Mouse (Mus musculus) hindbrain, embryonic 11.5 days (tissue): ENCODE measurements around the gene Nelfa. TPM values are rescaled to one million over a fixed set of nuclear protein-coding genes. Genes with fewer than 3 reads are reported as not detected.
"Not testable (repeated sequence)": the region's sequence is repeated elsewhere in the genome, so short reads cannot be mapped to it uniquely, and the experiment has no call there.

Experiments used
- ATAC-seq: fragments of 200-750 bp; cut with Nextera tagmentation; 2 replicates; pipeline ENCODE4 v1.8.0; 2017; ENCODE audit warnings: mild to moderate bottlenecking, moderate TSS enrichment, moderate library complexity; ENCODE audit not compliant: low FRiP score
- DNase-seq: peaks from one replicate; pipeline ENCODE4 v3.0.0-alpha.2; 2015; ENCODE audit warnings: low spot score
- H3K27ac ChIP-seq: fragments of 300-500 bp; sonication (generic); 2 replicates; pipeline ENCODE4 v1.5.1; 2014; ENCODE audit warnings: mild to moderate bottlenecking, low read depth, low read length
- H3K27me3 ChIP-seq: fragments of 300-500 bp; sonication (generic); 2 replicates; pipeline ENCODE4 v1.6.1; 2014; ENCODE audit warnings: mild to moderate bottlenecking, low read length, moderate library complexity, mixed read lengths; ENCODE audit not compliant: control insufficient read depth, insufficient read depth
- H3K36me3 ChIP-seq: fragments of 300-500 bp; sonication (generic); 2 replicates; pipeline ENCODE4 v1.6.1; 2014; ENCODE audit warnings: mild to moderate bottlenecking, low read length, moderate library complexity, mixed read lengths; ENCODE audit not compliant: control insufficient read depth, insufficient read depth
- H3K4me1 ChIP-seq: fragments of 300-500 bp; sonication (generic); replicated peaks from 2 replicates; pipeline ENCODE4 v1.6.1; 2014; ENCODE audit warnings: low read length, mixed read lengths; ENCODE audit not compliant: control insufficient read depth, insufficient read depth
- H3K4me2 ChIP-seq: fragments of 300-500 bp; sonication (generic); replicated peaks from 2 replicates; pipeline ENCODE4 v1.6.1; 2014; ENCODE audit warnings: mild to moderate bottlenecking, low read depth, low read length
- H3K4me3 ChIP-seq: fragments of 300-500 bp; sonication (generic); 2 replicates; pipeline ENCODE4 v1.5.1; 2014; ENCODE audit warnings: low read depth, low read length
- H3K9ac ChIP-seq: fragments of 300-500 bp; sonication (generic); 2 replicates; pipeline ENCODE4 v1.6.1; 2014; ENCODE audit warnings: low read depth, low read length
- H3K9me3 ChIP-seq: fragments of 300-500 bp; sonication (generic); 2 replicates; pipeline ENCODE4 v1.6.1; 2016; ENCODE audit warnings: low read length; ENCODE audit not compliant: control insufficient read depth
- WGBS: fragments of 180-500 bp; shearing (Covaris S2); extraction: QIAGEN DNeasy Blood & Tissue Kit; methylation state at CpG from one replicate; pipeline ENCODE4 v1.1.7; 2014; 5-methylcytosine and 5-hydroxymethylcytosine counted together
- polyA plus RNA-seq: library from polyadenylated mRNA; unstranded; fragments of >200 nt; fragmentation: Nextera tagmentation; extraction: Ambion mirVana; gene quantifications from 2 replicates; pipeline ENCODE4 v1.2.1, GENCODE M21; 2014

Nelfa gene
- polyA plus RNA-seq, 1 experiment from 2014 or later: 45.9 TPM

DNA sequence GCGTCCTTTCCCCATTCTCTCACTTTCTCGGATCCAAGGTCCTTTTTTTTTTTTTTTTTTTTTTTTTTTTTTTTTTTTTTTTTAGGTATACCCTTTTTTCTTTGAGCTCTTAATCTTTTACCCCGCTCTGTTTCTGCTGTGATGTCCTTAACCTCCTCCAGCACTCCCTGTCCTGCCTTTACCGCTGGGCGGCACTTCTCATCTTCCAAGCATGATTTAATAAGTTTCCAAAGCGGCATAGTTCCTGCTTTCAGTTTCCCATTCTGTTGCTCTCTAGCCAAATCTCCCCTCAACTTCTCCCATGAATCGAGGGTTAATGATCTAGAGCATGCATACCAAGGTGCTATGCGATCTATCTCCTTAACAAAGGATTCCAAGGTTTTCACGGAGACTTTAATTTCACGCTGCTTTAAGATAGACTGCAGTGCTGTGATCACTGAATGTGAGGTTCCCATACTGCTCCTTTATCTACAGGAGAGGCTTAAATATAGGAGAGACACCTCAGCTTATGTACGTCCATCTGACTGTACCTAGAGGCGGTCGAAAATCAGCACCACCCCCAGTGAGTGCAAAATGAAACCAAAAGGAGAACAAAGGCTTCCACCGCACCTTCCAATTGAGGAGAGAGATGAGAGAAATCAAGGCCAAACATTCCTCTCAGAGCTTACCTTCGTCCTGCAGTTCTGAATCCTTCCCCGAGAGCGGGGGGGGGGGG, 17.4 kb upstream of the Nelfa start:
- Histone ChIP-seq H3K36me3 (no peaks in the 10 kb centered on the region), H3K9ac (no peak overlapping the region)

DNA sequence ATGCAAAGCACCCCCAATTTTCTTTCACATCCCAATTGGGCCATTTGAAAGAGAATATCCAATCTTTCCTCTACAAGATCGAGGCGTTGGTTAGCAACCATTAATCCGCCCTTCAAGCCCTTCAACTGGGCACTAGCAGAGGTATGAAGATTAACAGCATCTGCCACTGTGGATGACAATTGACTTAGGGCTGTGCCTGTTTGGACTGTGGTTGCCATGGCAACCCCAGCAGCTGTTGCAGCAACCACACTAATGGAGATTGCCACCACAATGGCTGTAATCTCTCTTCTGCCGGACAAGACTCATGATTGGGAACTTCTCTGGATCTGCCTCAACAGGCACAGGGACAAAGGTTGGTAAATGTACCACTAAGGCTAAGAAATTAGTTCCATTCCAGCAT, 12.1 kb upstream of the Nelfa start:
- Histone ChIP-seq H3K4me1 (no peaks in the 10 kb centered on the region), H3K36me3 (no peaks in the 10 kb centered on the region), H3K9me3 (no peaks in the 10 kb centered on the region; the same call in 1 of the 2 replicates), H3K4me3 (no peak overlapping the region), H3K27me3 (no peaks in the 10 kb centered on the region), H3K27ac (no peak overlapping the region), H3K9ac (no peak overlapping the region), H3K4me2 (no peak overlapping the region)
- 77% methylated on average over 4 of the region's 4 CpGs for WGBS
- ATAC-seq (no peak), DNase-seq (peak; percentile 45)

More for the DNA sequence above, 17.4 kb upstream of the Nelfa start:
- DNase-seq (no peak), ATAC-seq (no peak)
- WGBS: 87% methylated on average over 15 of the region's 17 CpGs
- no peaks in the 10 kb centered on the region for H3K4me1 ChIP-seq
- no peaks in the 10 kb centered on the region for H3K9me3 ChIP-seq
- H3K4me2 ChIP-seq: no peak overlapping the region
- no peak overlapping the region for H3K27ac ChIP-seq
- H3K27me3 ChIP-seq: no peaks in the 10 kb centered on the region
- no peak overlapping the region for H3K4me3 ChIP-seq

DNA sequence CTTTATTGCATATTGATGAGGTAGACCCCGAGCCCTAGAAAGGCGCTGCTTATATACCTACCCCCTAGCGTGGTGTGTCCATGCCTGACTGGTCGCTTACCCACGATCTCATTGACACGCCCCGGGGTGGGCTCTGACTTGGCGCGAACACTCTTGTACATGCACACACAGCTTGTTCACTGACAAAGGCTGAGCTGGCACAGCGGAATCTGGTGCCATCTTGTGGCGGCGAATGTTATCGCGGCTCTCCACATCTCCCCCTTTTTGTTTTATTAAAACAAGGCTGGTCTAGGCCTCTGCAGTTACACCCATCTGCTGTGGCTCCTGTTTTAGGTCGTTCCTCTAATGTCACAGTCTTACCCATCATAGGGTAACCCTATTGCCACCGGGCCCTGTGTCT, 10.8 kb upstream of the Nelfa start:
- DNase-seq, H3K4me3 ChIP-seq, H3K36me3 ChIP-seq, H3K27me3 ChIP-seq, H3K4me1 ChIP-seq, ATAC-seq, H3K9me3 ChIP-seq, H3K9ac ChIP-seq, H3K4me2 ChIP-seq, H3K27ac ChIP-seq: not testable (repeated sequence)
- 85% methylated on average over 16 of the region's 16 CpGs for WGBS

DNA sequence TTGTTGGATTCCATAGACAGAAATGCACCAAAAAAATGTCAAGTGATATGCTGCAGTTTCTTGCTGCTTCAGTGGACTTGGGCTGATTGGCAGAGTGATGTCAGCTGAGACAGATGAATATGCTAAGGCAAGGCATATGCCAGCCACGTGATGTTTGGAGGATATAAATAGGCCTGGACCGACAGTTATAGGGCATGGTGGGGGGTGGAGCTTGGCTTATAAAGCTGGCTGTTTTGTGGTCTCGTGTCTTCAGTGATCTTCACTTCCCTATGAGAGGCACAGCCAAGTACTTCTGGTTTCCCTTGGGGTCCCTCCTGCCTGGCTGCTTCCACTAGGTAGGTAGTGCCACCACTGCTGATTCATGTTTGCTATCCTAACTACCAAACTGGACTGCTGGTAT, 2.2 kb upstream of the Nelfa start:
- no peaks in the 10 kb centered on the region for H3K27me3 ChIP-seq
- no peak overlapping the region for H3K9ac ChIP-seq
- H3K27ac ChIP-seq: no peak overlapping the region
- H3K4me1 ChIP-seq: 0 out of 2 replicates have a peak, but pooled peaks cover 2% of the 10 kb centered on the region
- DNase-seq (no peak), ATAC-seq (no peak)
- no peak overlapping the region for H3K4me2 ChIP-seq
- H3K36me3 ChIP-seq: no peaks in the 10 kb centered on the region
- no peak overlapping the region for H3K4me3 ChIP-seq
- H3K9me3 ChIP-seq: no peaks in the 10 kb centered on the region; the same call in 1 of the 2 replicates
- WGBS: 93% methylated on average over 3 of the region's 3 CpGs

DNA sequence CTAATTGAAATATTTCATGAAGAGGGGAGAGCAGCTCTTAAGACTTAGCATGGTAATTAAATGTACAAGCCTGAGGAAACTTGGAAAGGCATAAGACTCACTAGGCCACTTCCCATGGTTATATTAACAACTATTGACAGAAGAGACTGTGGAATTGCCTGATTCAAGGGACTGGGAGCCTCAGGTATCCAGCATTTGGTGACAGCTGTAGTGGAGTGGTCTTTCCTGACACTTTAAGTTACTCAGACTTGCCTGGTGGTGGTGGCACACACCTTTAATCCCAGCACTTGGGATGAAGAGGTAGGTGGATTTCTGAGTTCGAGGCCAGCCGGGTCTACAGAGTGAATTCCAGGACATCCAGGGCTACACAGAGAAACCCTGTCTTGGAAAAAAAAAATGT, 1.0 kb upstream of the Nelfa start:
- no peak overlapping the region for H3K9ac ChIP-seq
- 98% methylated on average over 2 of the region's 2 CpGs for WGBS
- no peaks in the 10 kb centered on the region; the same call in 1 of the 2 replicates for H3K9me3 ChIP-seq

DNA sequence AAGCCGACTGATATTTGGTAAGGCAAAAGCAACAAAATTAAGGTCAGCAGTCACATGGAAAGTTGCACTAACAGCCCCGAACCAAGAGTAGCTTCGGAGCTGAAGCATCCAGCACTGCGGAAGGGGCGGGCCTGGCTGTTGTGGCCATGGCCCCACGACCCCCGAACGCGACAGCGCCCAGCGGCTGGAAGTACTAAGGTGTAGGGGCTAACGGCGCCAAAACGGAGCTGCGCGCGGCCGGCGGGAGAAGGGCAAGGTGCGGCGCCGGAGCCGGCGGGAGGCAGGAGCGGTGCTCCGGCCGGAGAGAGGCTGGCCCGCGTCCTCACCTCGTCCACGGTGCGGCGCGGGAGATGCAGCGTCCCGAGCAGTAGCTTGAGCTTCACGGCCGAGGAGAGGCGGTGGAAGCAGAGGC, 507 bp downstream of the Nelfa start:
- Histone ChIP-seq H3K4me1 (0 out of 2 replicates have a peak, but pooled peaks cover 2% of the 10 kb centered on the region), H3K4me3 (peak overlapping the region; percentile 71), H3K9me3 (no peaks in the 10 kb centered on the region; the same call in 1 of the 2 replicates), H3K27me3 (no peaks in the 10 kb centered on the region), H3K4me2 (peak overlapping the region; percentile 28), H3K27ac (peak overlapping the region; percentile 82), H3K36me3 (no peaks in the 10 kb centered on the region), H3K9ac (peak overlapping the region; percentile 65)
- no peak for DNase-seq
- under 1% methylated on average over 39 of the region's 39 CpGs for WGBS
- peak; percentile 83 for ATAC-seq

More for the DNA sequence above, 1.0 kb upstream of the Nelfa start:
- no peak overlapping the region for H3K4me2 ChIP-seq
- H3K4me1 ChIP-seq: 0 out of 2 replicates have a peak, but pooled peaks cover 2% of the 10 kb centered on the region
- H3K4me3 ChIP-seq: no peak overlapping the region
- H3K27ac ChIP-seq: no peak overlapping the region
- H3K27me3 ChIP-seq: no peaks in the 10 kb centered on the region
- ATAC-seq (no peak), DNase-seq (no peak)
- no peaks in the 10 kb centered on the region for H3K36me3 ChIP-seq

DNA sequence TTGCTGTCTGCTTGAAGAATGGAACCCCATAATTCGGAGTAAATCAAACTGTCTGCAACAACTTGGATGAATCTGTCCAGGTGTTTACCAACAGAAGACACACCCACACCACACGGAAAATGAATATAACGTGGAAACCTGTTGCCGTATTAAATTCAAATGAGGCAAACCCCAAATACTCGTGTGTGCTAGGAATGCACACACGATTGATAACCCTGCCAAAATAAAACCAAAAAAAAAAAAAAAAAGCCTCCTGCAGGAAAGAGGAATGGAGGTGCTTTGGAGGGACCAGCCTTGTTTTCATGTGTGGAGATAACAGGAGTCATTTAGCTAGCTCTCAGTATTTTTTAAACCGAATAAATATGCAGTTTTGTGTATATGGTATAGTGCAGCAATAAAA, 1.3 kb downstream of the Nelfa start:
- Histone ChIP-seq H3K27me3 (no peaks in the 10 kb centered on the region), H3K27ac (no peak overlapping the region), H3K9me3 (no peaks in the 10 kb centered on the region; the same call in 1 of the 2 replicates), H3K9ac (no peak overlapping the region), H3K4me1 (0 out of 2 replicates have a peak, but pooled peaks cover 2% of the 10 kb centered on the region), H3K4me2 (peak overlapping the region; percentile 28; the same call in 1 of the 2 replicates), H3K4me3 (peak overlapping the region; percentile 71), H3K36me3 (peaks cover 3% of the 10 kb centered on the region; the same call in 1 of the 2 replicates)
- no peak for DNase-seq
- no peak for ATAC-seq
- 87% methylated on average over 7 of the region's 7 CpGs for WGBS

DNA sequence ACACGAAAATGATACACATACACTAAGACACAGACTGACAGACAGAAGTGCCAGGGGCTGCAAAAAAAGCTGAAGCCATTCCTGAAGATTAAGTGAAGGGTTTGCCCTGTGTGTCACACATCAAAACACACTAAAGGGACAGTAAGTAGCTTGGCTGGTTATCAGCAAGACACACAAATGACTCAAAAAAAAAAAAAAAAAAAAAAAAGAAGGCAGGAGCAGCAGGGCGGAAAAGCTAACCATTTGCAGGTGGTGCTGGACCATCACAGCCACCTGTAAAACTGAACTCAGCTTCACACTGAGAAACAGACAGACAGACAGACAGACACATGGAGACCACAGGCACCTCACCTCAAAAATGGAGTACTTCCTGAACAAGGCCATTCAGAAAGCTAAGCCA, 2.1 kb downstream of the Nelfa start:
- WGBS: 91% methylated on average over 2 of the region's 2 CpGs
- H3K9ac ChIP-seq: no peak overlapping the region
- no peak overlapping the region for H3K4me3 ChIP-seq
- no peak for ATAC-seq
- no peaks in the 10 kb centered on the region for H3K9me3 ChIP-seq
- H3K4me1 ChIP-seq: 0 out of 2 replicates have a peak, but pooled peaks cover 2% of the 10 kb centered on the region
- no peak overlapping the region for H3K27ac ChIP-seq
- no peaks in the 10 kb centered on the region for H3K27me3 ChIP-seq
- no peak overlapping the region for H3K4me2 ChIP-seq
- no peak for DNase-seq
- H3K36me3 ChIP-seq: peaks cover 4% of the 10 kb centered on the region; the same call in 1 of the 2 replicates

DNA sequence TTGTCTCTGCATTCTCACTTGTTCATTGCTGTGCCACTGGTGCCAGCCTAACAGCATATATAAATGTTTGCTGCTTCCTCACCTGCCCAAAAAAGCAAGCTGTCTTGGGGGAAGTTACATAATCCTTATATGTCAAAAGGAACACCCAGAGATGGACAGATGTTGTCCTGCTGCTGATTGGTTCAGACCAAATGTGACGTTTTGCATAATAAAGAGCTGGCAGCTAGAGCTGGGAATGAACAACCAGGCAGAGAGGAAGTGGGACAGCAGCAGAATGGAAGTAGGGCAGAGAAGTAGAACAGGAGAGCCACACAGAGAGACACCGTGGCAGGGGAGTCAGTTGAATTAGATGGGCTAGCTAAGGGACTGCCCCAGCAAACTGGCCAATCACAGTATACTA, 3.8 kb downstream of the Nelfa start:
- no peaks in the 10 kb centered on the region for H3K9me3 ChIP-seq
- no peaks in the 10 kb centered on the region for H3K27me3 ChIP-seq
- H3K36me3 ChIP-seq: peaks cover 4% of the 10 kb centered on the region; the same call in 1 of the 2 replicates
- 86% methylated on average over 2 of the region's 2 CpGs for WGBS
- no peak overlapping the region for H3K4me2 ChIP-seq
- 0 out of 2 replicates have a peak, but pooled peaks cover 2% of the 10 kb centered on the region for H3K4me1 ChIP-seq
- no peak overlapping the region for H3K9ac ChIP-seq
- no peak for DNase-seq
- H3K4me3 ChIP-seq: no peak overlapping the region
- no peak for ATAC-seq
- no peak overlapping the region for H3K27ac ChIP-seq
